Mouse (Mus musculus) liver, postnatal 0 days (tissue): ENCODE results near the gene Agps.
A peak's percentile ranks its signal among the peaks of the same experiment; 100 is the strongest.

ENCODE experiments used
- CTCF ChIP-seq: sonication (generic); IDR thresholded peaks from 2 replicates; pipeline ENCODE4 v1.5.1; 2016; ENCODE audit warnings: antibody characterized with exemption, low read depth
- EP300 ChIP-seq: IDR thresholded peaks from 2 replicates; pipeline ENCODE4 v1.6.1; 2016; ENCODE audit warnings: antibody characterized with exemption, low read depth, mild to moderate bottlenecking

- TF ChIP-seq CTCF (peak; percentile 60), EP300 (no peak)
Measured at GRCm38 (mm10) chr2:75964512-75964911, 132.5 kb downstream of the Agps start.
